Mouse (Mus musculus) limb, embryonic 15.5 days (tissue): ENCODE results near the gene Fen1. TPM values are rescaled to one million over a fixed set of nuclear protein-coding genes. Genes with fewer than 3 reads are reported as not detected.

ENCODE experiments used
- ATAC-seq: fragments of 200-750 bp; cut with Nextera tagmentation; 2 replicates; pipeline ENCODE4 v1.8.0; 2017; ENCODE audit warnings: low read depth, moderate TSS enrichment; ENCODE audit not compliant: insufficient number of reproducible peaks, low FRiP score, low TSS enrichment
- H3K27ac ChIP-seq: fragments of 300-500 bp; sonication (generic); 2 replicates; pipeline ENCODE4 v1.5.1; 2015; ENCODE audit warnings: moderate library complexity, mild to moderate bottlenecking, inconsistent platforms
- H3K27me3 ChIP-seq: fragments of 300-500 bp; sonication (generic); 2 replicates; pipeline ENCODE4 v1.6.1; 2015; ENCODE audit warnings: inconsistent platforms
- H3K36me3 ChIP-seq: fragments of 300-500 bp; sonication (generic); 2 replicates; pipeline ENCODE4 v1.6.1; 2015; ENCODE audit warnings: inconsistent platforms
- H3K4me1 ChIP-seq: fragments of 300-500 bp; sonication (generic); 2 replicates; pipeline ENCODE4 v1.6.1; 2015; ENCODE audit warnings: inconsistent platforms
- H3K4me2 ChIP-seq: fragments of 300-500 bp; sonication (generic); 2 replicates; pipeline ENCODE4 v1.6.1; 2015; ENCODE audit warnings: mild to moderate bottlenecking, inconsistent platforms
- H3K4me3 ChIP-seq: fragments of 300-500 bp; sonication (generic); 2 replicates; pipeline ENCODE4 v1.5.1; 2015; ENCODE audit warnings: mild to moderate bottlenecking, inconsistent platforms
- H3K9ac ChIP-seq: fragments of 300-500 bp; sonication (generic); 2 replicates; pipeline ENCODE4 v1.6.1; 2015; ENCODE audit warnings: inconsistent platforms
- H3K9me3 ChIP-seq: fragments of 300-500 bp; sonication (generic); 2 replicates; pipeline ENCODE4 v1.6.1; 2016; ENCODE audit warnings: inconsistent platforms
- WGBS: fragments of 180-500 bp; shearing (Covaris S2); methylation state at CpG from one replicate; pipeline ENCODE4 v1.1.7; 2015; 5-methylcytosine and 5-hydroxymethylcytosine counted together
- polyA plus RNA-seq: library from polyadenylated mRNA; unstranded; fragments of >200 nt; fragmentation: Nextera tagmentation; extraction: Ambion mirVana; gene quantifications from 2 replicates; pipeline ENCODE4 v1.2.1, GENCODE M21; 2015

Gene Fen1
- polyA plus RNA-seq, 1 experiment from 2014 or later = 65.9 TPM

- Histone ChIP-seq H3K9me3 (no peaks in the 10 kb centered on the region), H3K36me3 (peaks cover 44% of the 10 kb centered on the region), H3K4me1 (no peaks in the 10 kb centered on the region), H3K4me3 (no peak overlapping the region), H3K4me2 (no peak overlapping the region), H3K9ac (no peak overlapping the region), H3K27ac (no peak overlapping the region), H3K27me3 (no peaks in the 10 kb centered on the region)
- no peak for ATAC-seq
- WGBS = 84% methylated on average over 10 of the region's 10 CpGs
Observed at GRCm38 (mm10) chr19:10213796-10214471, 10.0 kb upstream of the Fen1 start.

- Histone ChIP-seq H3K4me2 (no peak overlapping the region), H3K4me3 (no peak overlapping the region), H3K9ac (no peak overlapping the region), H3K27ac (no peak overlapping the region), H3K4me1 (no peaks in the 10 kb centered on the region), H3K36me3 (peaks cover 73% of the 10 kb centered on the region), H3K9me3 (no peaks in the 10 kb centered on the region), H3K27me3 (no peaks in the 10 kb centered on the region)
- ATAC-seq = no peak
- WGBS = 92% methylated on average over 4 of the region's 4 CpGs
Observed at GRCm38 (mm10) chr19:10210885-10211284, 6.9 kb upstream of the Fen1 start.

GRCm38 (mm10) chr19:10208851-10209250 lies 4.9 kb upstream of the Fen1 start:
- ATAC-seq = no peak
- Histone ChIP-seq H3K9me3 (no peaks in the 10 kb centered on the region), H3K27ac (no peak overlapping the region), H3K4me3 (no peak overlapping the region), H3K4me1 (peaks cover 7% of the 10 kb centered on the region), H3K36me3 (peaks cover 73% of the 10 kb centered on the region), H3K4me2 (no peak overlapping the region), H3K9ac (no peak overlapping the region), H3K27me3 (no peaks in the 10 kb centered on the region)
- 85% methylated on average over 3 of the region's 3 CpGs for WGBS

GRCm38 (mm10) chr19:10205051-10205450 lies 1.1 kb upstream of the Fen1 start:
- Histone ChIP-seq H3K4me2 (peak overlapping the region; percentile 76), H3K9me3 (no peaks in the 10 kb centered on the region), H3K4me3 (peak overlapping the region; percentile 78), H3K9ac (no peak overlapping the region), H3K36me3 (peaks cover 57% of the 10 kb centered on the region), H3K27ac (peak overlapping the region; percentile 83; the same call in 1 of the 2 replicates), H3K4me1 (peaks cover 16% of the 10 kb centered on the region), H3K27me3 (no peaks in the 10 kb centered on the region)
- ATAC-seq = no peak
- 66% methylated on average over 6 of the region's 6 CpGs for WGBS

GRCm38 (mm10) chr19:10204616-10205001 lies 640 bp upstream of the Fen1 start:
- H3K4me2 ChIP-seq = peak overlapping the region; percentile 76
- no peaks in the 10 kb centered on the region for H3K9me3 ChIP-seq
- peak overlapping the region; percentile 78 for H3K4me3 ChIP-seq
- peaks cover 16% of the 10 kb centered on the region for H3K4me1 ChIP-seq
- peak overlapping the region; percentile 75 for H3K9ac ChIP-seq
- peak overlapping the region; percentile 83 for H3K27ac ChIP-seq
- peaks cover 57% of the 10 kb centered on the region for H3K36me3 ChIP-seq
- H3K27me3 ChIP-seq = no peaks in the 10 kb centered on the region
- 4% methylated on average over 5 of the region's 5 CpGs for WGBS
- ATAC-seq = no peak

GRCm38 (mm10) chr19:10203146-10203847 lies 672 bp downstream of the Fen1 start:
- H3K4me3 ChIP-seq = peak overlapping the region; percentile 78
- peak overlapping the region; percentile 83 for H3K27ac ChIP-seq
- 1% methylated on average over 23 of the region's 23 CpGs for WGBS
- H3K36me3 ChIP-seq = peaks cover 50% of the 10 kb centered on the region
- no peaks in the 10 kb centered on the region for H3K27me3 ChIP-seq
- H3K9me3 ChIP-seq = no peaks in the 10 kb centered on the region
- peak; percentile 53 for ATAC-seq
- H3K4me1 ChIP-seq = peaks cover 16% of the 10 kb centered on the region
- H3K9ac ChIP-seq = peak overlapping the region; percentile 75
- H3K4me2 ChIP-seq = peak overlapping the region; percentile 76

GRCm38 (mm10) chr19:10198723-10199122 lies 5.2 kb downstream of the Fen1 start:
- Histone ChIP-seq H3K9me3 (no peaks in the 10 kb centered on the region), H3K27ac (no peak overlapping the region), H3K9ac (no peak overlapping the region), H3K27me3 (no peaks in the 10 kb centered on the region), H3K4me2 (no peak overlapping the region), H3K4me1 (peaks cover 9% of the 10 kb centered on the region), H3K36me3 (peaks cover 60% of the 10 kb centered on the region), H3K4me3 (no peak overlapping the region)
- 26% methylated on average over 3 of the region's 3 CpGs for WGBS
- ATAC-seq = no peak

GRCm38 (mm10) chr19:10198286-10198685 lies 5.7 kb downstream of the Fen1 start:
- Histone ChIP-seq H3K36me3 (peaks cover 65% of the 10 kb centered on the region), H3K27me3 (no peaks in the 10 kb centered on the region), H3K4me3 (no peak overlapping the region), H3K9ac (no peak overlapping the region), H3K4me2 (no peak overlapping the region), H3K9me3 (no peaks in the 10 kb centered on the region), H3K27ac (no peak overlapping the region), H3K4me1 (peaks cover 8% of the 10 kb centered on the region)
- ATAC-seq = no peak
- 62% methylated on average over 2 of the region's 2 CpGs for WGBS

GRCm38 (mm10) chr19:10197130-10197529 lies 6.8 kb downstream of the Fen1 start:
- Histone ChIP-seq H3K27ac (no peak overlapping the region), H3K4me1 (no peaks in the 10 kb centered on the region), H3K4me2 (no peak overlapping the region), H3K36me3 (peaks cover 76% of the 10 kb centered on the region), H3K9me3 (no peaks in the 10 kb centered on the region), H3K4me3 (no peak overlapping the region), H3K27me3 (no peaks in the 10 kb centered on the region), H3K9ac (no peak overlapping the region)
- WGBS = 77% methylated on average over 4 of the region's 4 CpGs
- no peak for ATAC-seq

GRCm38 (mm10) chr19:10195252-10195651 lies 8.7 kb downstream of the Fen1 start:
- Histone ChIP-seq H3K36me3 (peaks cover 77% of the 10 kb centered on the region), H3K27ac (no peak overlapping the region), H3K9ac (no peak overlapping the region), H3K4me2 (no peak overlapping the region), H3K4me3 (no peak overlapping the region), H3K27me3 (no peaks in the 10 kb centered on the region), H3K4me1 (no peaks in the 10 kb centered on the region), H3K9me3 (no peaks in the 10 kb centered on the region)
- no peak for ATAC-seq
- 78% methylated on average over 5 of the region's 5 CpGs for WGBS

- Histone ChIP-seq H3K27me3 (no peaks in the 10 kb centered on the region), H3K4me2 (no peak overlapping the region), H3K9ac (no peak overlapping the region), H3K9me3 (no peaks in the 10 kb centered on the region), H3K36me3 (peaks cover 77% of the 10 kb centered on the region), H3K4me1 (no peaks in the 10 kb centered on the region), H3K27ac (no peak overlapping the region), H3K4me3 (no peak overlapping the region)
- WGBS = 84% methylated on average over 11 of the region's 11 CpGs
- ATAC-seq = no peak
Observed at GRCm38 (mm10) chr19:10194337-10194736, 9.6 kb downstream of the Fen1 start.

GRCm38 (mm10) chr19:10191326-10191725 lies 12.6 kb downstream of the Fen1 start:
- 76% methylated on average over 7 of the region's 7 CpGs for WGBS
- no peak overlapping the region for H3K4me3 ChIP-seq
- no peak overlapping the region for H3K4me2 ChIP-seq
- no peaks in the 10 kb centered on the region for H3K9me3 ChIP-seq
- no peak for ATAC-seq
- H3K36me3 ChIP-seq = peaks cover 94% of the 10 kb centered on the region
- H3K4me1 ChIP-seq = peaks cover 8% of the 10 kb centered on the region; the same call in 1 of the 2 replicates
- H3K27me3 ChIP-seq = no peaks in the 10 kb centered on the region
- no peak overlapping the region for H3K9ac ChIP-seq
- H3K27ac ChIP-seq = no peak overlapping the region
